9 mouse cellular contexts compared by ENCODE assay signal in the genomic region with DNA sequence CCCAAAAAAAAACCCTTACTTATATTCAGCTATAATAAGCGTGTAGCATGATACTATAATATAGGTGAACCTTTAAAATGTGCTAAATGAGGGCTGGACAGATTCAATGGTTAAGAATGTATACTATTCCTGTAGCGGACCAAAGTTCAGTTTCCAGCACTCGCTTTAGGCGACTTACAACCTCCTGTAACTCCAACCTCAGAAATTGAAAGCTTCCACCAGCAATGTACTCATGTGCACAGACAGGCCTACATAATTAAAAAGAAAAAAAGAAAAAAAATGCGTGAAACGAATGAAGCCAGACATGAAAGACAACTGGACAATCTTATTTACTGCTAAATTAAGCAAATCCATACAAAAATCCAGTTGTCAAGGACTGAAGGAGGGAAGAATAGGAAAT. TPM values are rescaled to one million over a fixed set of nuclear protein-coding genes. Genes with fewer than 3 reads are reported as not detected.
A peak's percentile ranks its signal among the peaks of the same experiment; 100 is the strongest.
DNase-seq lines count a peak whose midpoint lies in the region; ATAC-seq lines count a peak whose summit lies in the region.
"Had no signal": no experiment of that assay in that cellular context is flagged by ENCODE, and none has a peak within 500 bp of the region (broad histone marks: within the 10 kb centered on the region; RNA-seq: fewer than 3 reads in every experiment).

No protein-coding gene starts in this region.

- H3K9ac ChIP-seq in heart, embryonic 14.5 days (ENCODE audit: low read length), result peak overlapping the region; percentile 84; the same call in 1 of the 2 replicates
- no peak overlapping the region for H3K9ac ChIP-seq in neural tube, embryonic 12.5 days
- peak overlapping the region; percentile 41; the same call in 1 of the 2 replicates for H3K9ac ChIP-seq in liver, embryonic 13.5 days

- no peak overlapping the region for H3K27ac ChIP-seq in heart, embryonic 14.5 days (replicated peaks in 1 of 2; ENCODE audit: control insufficient read depth in 1 of 2, insufficient read depth in 1 of 2, low read depth in 2 of 2, low read length in 2 of 2)
- no peak overlapping the region for H3K27ac ChIP-seq in neural tube, embryonic 12.5 days
- no peak overlapping the region for H3K27ac ChIP-seq in liver, embryonic 13.5 days

- 69% methylated on average over 6 of the region's 6 CpGs for WGBS in heart, embryonic 14.5 days
- WGBS in neural tube, embryonic 12.5 days, result 80% methylated on average over 6 of the region's 6 CpGs
- 67% methylated on average over 6 of the region's 6 CpGs for WGBS in liver, embryonic 13.5 days (ENCODE audit: insufficient replicate concordance)

- H3K9me3 ChIP-seq in heart, embryonic 14.5 days (ENCODE audit: control insufficient read depth, low read length), result no peaks in the 10 kb centered on the region
- no peaks in the 10 kb centered on the region for H3K9me3 ChIP-seq in neural tube, embryonic 12.5 days
- H3K9me3 ChIP-seq in liver, embryonic 13.5 days (replicated peaks), result no peaks in the 10 kb centered on the region
- H3K9me3 ChIP-seq: limb, embryonic 12.5 days had no signal

- H3K4me3 ChIP-seq in heart, embryonic 14.5 days (ENCODE audit: control insufficient read depth in 1 of 2, insufficient read depth in 1 of 2, low read depth in 1 of 2, low read length in 2 of 2), result peak overlapping the region in 1 of 2 experiments; percentile 77; a peak in 1 of 4 replicates
- no peak overlapping the region for H3K4me3 ChIP-seq in neural tube, embryonic 12.5 days
- peak overlapping the region; percentile 10; the same call in 1 of the 2 replicates for H3K4me3 ChIP-seq in liver, embryonic 13.5 days (replicated peaks)

- H3K36me3 ChIP-seq in heart, embryonic 14.5 days (ENCODE audit: control insufficient read depth, insufficient read depth, low read length), result peaks cover 17% of the 10 kb centered on the region
- H3K36me3 ChIP-seq in neural tube, embryonic 12.5 days, result peaks cover 6% of the 10 kb centered on the region; the same call in 1 of the 2 replicates
- H3K36me3 ChIP-seq in liver, embryonic 13.5 days, result peaks cover 13% of the 10 kb centered on the region

- no peaks in the 10 kb centered on the region for H3K27me3 ChIP-seq in heart, embryonic 14.5 days (ENCODE audit: control insufficient read depth, insufficient read depth, low read length)
- H3K27me3 ChIP-seq in neural tube, embryonic 12.5 days (replicated peaks), result no peaks in the 10 kb centered on the region
- H3K27me3 ChIP-seq in liver, embryonic 13.5 days, result no peaks in the 10 kb centered on the region
- H3K27me3 ChIP-seq: limb, embryonic 12.5 days had no signal

- H3K4me2 ChIP-seq in heart, embryonic 14.5 days (ENCODE audit: low read length), result peak overlapping the region; percentile 85
- H3K4me2 ChIP-seq in neural tube, embryonic 12.5 days (replicated peaks), result peak overlapping the region; percentile 85; the same call in 1 of the 2 replicates
- H3K4me2 ChIP-seq in liver, embryonic 13.5 days, result peak overlapping the region; percentile 86

- peaks cover 5 to 10% of the 10 kb centered on the region in 2 experiments for H3K4me1 ChIP-seq in heart, embryonic 14.5 days (ENCODE audit: control insufficient read depth in 2 of 2, insufficient read depth in 2 of 2, low read length in 2 of 2)
- H3K4me1 ChIP-seq in neural tube, embryonic 12.5 days, result peaks cover 8% of the 10 kb centered on the region
- peaks cover 31% of the 10 kb centered on the region for H3K4me1 ChIP-seq in liver, embryonic 13.5 days (replicated peaks)

- ATAC-seq in heart, embryonic 14.5 days (ENCODE audit: insufficient number of reproducible peaks, insufficient read depth, low FRiP score, low read depth), result no peak
- ATAC-seq in neural tube, embryonic 12.5 days (ENCODE audit: low FRiP score, low read depth), result no peak
- ATAC-seq in liver, embryonic 13.5 days (ENCODE audit: low read depth), result no peak

- no peak for DNase-seq in heart, postnatal 4 days
- DNase-seq in neural tube, embryonic 10.5 days (ENCODE audit: extremely low spot score, low spot score), result no peak
- no peak for DNase-seq in liver, embryonic 13.5 days
- DNase-seq in right cerebral cortex, postnatal 25 days, result no peak
- no peak for DNase-seq in ovary, postnatal 10 days (ENCODE audit: low spot score)
- no peak for DNase-seq in cerebellum, adult 9-10 months

RNA-seq across cellular contexts. Expression of a gene that starts 0.7 kb away (rescaled TPM):
- 361 and 392 TPM in 2 replicates for polyA plus RNA-seq in heart, embryonic 14.5 days (2014; fragmentation: Nextera tagmentation; extraction: Ambion mirVana)
- 100 to 1,000 TPM; 161 to 186 TPM for total RNA-seq in heart, postnatal 4 days (2021)
- 302 and 325 TPM in 2 replicates for polyA plus RNA-seq in neural tube, embryonic 12.5 days (2016; fragmentation: Nextera tagmentation; extraction: Ambion mirVana)
- 209 and 224 TPM in 2 replicates for polyA plus RNA-seq in liver, embryonic 13.5 days (2015; fragmentation: Nextera tagmentation; extraction: Ambion mirVana)

RNA-seq across cellular contexts. Expression of a gene that starts 1.0 kb away (rescaled TPM):
- 8.1 and 10.0 TPM in 2 replicates for polyA plus RNA-seq in heart, embryonic 14.5 days (2014; fragmentation: Nextera tagmentation; extraction: Ambion mirVana)
- 1 to 10 TPM; 7.6 to 8.1 TPM for total RNA-seq in heart, postnatal 4 days (2021)
- polyA plus RNA-seq in neural tube, embryonic 12.5 days (2016; fragmentation: Nextera tagmentation; extraction: Ambion mirVana), result 5.6 and 6.2 TPM in 2 replicates
- polyA plus RNA-seq in liver, embryonic 13.5 days (2015; fragmentation: Nextera tagmentation; extraction: Ambion mirVana), result 6.8 and 9.0 TPM in 2 replicates

RNA-seq across cellular contexts. Expression of a gene that starts 7.5 kb away (rescaled TPM):
- 214 and 223 TPM in 2 replicates for polyA plus RNA-seq in heart, embryonic 14.5 days (2014; fragmentation: Nextera tagmentation; extraction: Ambion mirVana)
- total RNA-seq in heart, postnatal 4 days (2021), result 100 to 1,000 TPM; 150 to 156 TPM
- polyA plus RNA-seq in neural tube, embryonic 12.5 days (2016; fragmentation: Nextera tagmentation; extraction: Ambion mirVana), result 346 and 347 TPM in 2 replicates
- 206 and 239 TPM in 2 replicates for polyA plus RNA-seq in liver, embryonic 13.5 days (2015; fragmentation: Nextera tagmentation; extraction: Ambion mirVana)

RNA-seq across cellular contexts. Expression of a gene that starts 11.0 kb away (rescaled TPM):
- polyA plus RNA-seq in heart, embryonic 14.5 days (2014; fragmentation: Nextera tagmentation; extraction: Ambion mirVana), result 1.9 and 2.2 TPM in 2 replicates
- total RNA-seq in heart, postnatal 4 days (2021), result 1 to 10 TPM; 8.2 to 8.7 TPM
- 4.6 and 6.3 TPM in 2 replicates for polyA plus RNA-seq in neural tube, embryonic 12.5 days (2016; fragmentation: Nextera tagmentation; extraction: Ambion mirVana)
- 2.2 and 2.8 TPM in 2 replicates for polyA plus RNA-seq in liver, embryonic 13.5 days (2015; fragmentation: Nextera tagmentation; extraction: Ambion mirVana)

RNA-seq across cellular contexts. Expression of a gene that starts 24.5 kb away (rescaled TPM):
- 2.0 and 2.8 TPM in 2 replicates for polyA plus RNA-seq in heart, embryonic 14.5 days (2014; fragmentation: Nextera tagmentation; extraction: Ambion mirVana)
- 1 to 10 TPM; 1.7 to 2.0 TPM for total RNA-seq in heart, postnatal 4 days (2021)
- 3.3 and 4.8 TPM in 2 replicates for polyA plus RNA-seq in neural tube, embryonic 12.5 days (2016; fragmentation: Nextera tagmentation; extraction: Ambion mirVana)
- 0.51 and 1.6 TPM in 2 replicates for polyA plus RNA-seq in liver, embryonic 13.5 days (2015; fragmentation: Nextera tagmentation; extraction: Ambion mirVana)
